Mouse (Mus musculus) embryonic fibroblast, embryonic 13.5 days (primary cell): ENCODE data around the gene Tmem184b. TPM values are rescaled to one million over a fixed set of nuclear protein-coding genes. Genes with fewer than 3 reads are reported as not detected.

Source experiments
- H3K27ac ChIP-seq: 2 replicates; pipeline ENCODE4 v1.5.1; 2012; ENCODE audit warnings: low read length, control low read depth, inconsistent platforms; ENCODE audit not compliant: insufficient read depth
- H3K4me1 ChIP-seq: 2 replicates; pipeline ENCODE4 v1.6.1; 2011; ENCODE audit warnings: low read length; ENCODE audit not compliant: control insufficient read depth, insufficient read depth
- H3K4me3 ChIP-seq: 2 replicates; pipeline ENCODE4 v1.5.1; 2011; ENCODE audit warnings: mild to moderate bottlenecking, control low read depth, low read length; ENCODE audit not compliant: insufficient read depth
- CTCF ChIP-seq: IDR thresholded peaks from 2 replicates; pipeline ENCODE4 v1.5.1; 2011; ENCODE audit warnings: mild to moderate bottlenecking, control low read depth, low read length, moderate library complexity, borderline replicate concordance; ENCODE audit not compliant: insufficient read depth
- POLR2A ChIP-seq: IDR thresholded peaks from 2 replicates; pipeline ENCODE4 v1.6.1; 2011; ENCODE audit warnings: low read depth, mild to moderate bottlenecking, control low read depth, low read length, moderate library complexity
- polyA plus RNA-seq: library from polyadenylated mRNA; stranded (reverse); fragments of >200 nt; gene quantifications from 2 replicates; pipeline ENCODE4 v1.2.4, GENCODE M21; 2011; ENCODE audit warnings: low read depth; ENCODE audit not compliant: missing spikeins, insufficient read length

The Tmem184b gene
- polyA plus RNA-seq, 1 experiment = 82.2 TPM

- H3K4me3 ChIP-seq = no peak overlapping the region
- H3K27ac ChIP-seq = no peak overlapping the region
- peaks cover 17% of the 10 kb centered on the region for H3K4me1 ChIP-seq
- no peak for TF ChIP-seq POLR2A
- no peak for TF ChIP-seq CTCF
Observed at GRCm38 (mm10) chr15:79390434-79390833, 12.9 kb downstream of the Tmem184b start.

- H3K4me1 ChIP-seq = peaks cover 17% of the 10 kb centered on the region
- TF ChIP-seq POLR2A (no peak), CTCF (no peak)
- H3K27ac ChIP-seq = no peak overlapping the region
- no peak overlapping the region for H3K4me3 ChIP-seq
Observed at GRCm38 (mm10) chr15:79388171-79388570, 15.2 kb downstream of the Tmem184b start.

DNA sequence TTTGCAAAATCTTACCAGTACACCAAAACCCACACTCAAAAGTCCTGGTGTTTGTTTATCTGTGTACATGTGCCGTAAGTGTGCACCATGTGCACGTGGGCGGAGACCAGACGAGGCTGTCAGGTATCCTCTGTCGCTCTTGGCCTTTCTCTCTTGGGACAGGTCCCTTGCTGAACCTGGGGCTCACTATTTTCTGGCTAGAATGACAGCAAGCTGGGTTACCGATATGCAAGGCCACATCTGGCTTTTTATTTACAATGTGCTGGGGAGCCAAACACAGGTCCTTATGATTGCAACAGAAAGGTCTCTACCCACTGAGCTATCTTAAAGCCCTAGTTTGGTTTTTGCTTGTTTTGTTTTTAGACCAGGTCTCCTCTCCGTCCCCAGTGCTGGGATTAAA, 15.8 kb downstream of the Tmem184b start:
- no peak overlapping the region for H3K4me3 ChIP-seq
- H3K4me1 ChIP-seq = peaks cover 17% of the 10 kb centered on the region
- H3K27ac ChIP-seq = no peak overlapping the region
- TF ChIP-seq CTCF (no peak), POLR2A (no peak)

GRCm38 (mm10) chr15:79387081-79387480, 16.3 kb downstream of the Tmem184b start:
- no peak for TF ChIP-seq POLR2A
- no peak for TF ChIP-seq CTCF
- H3K27ac ChIP-seq = no peak overlapping the region
- H3K4me1 ChIP-seq = peaks cover 13% of the 10 kb centered on the region
- H3K4me3 ChIP-seq = no peak overlapping the region

DNA sequence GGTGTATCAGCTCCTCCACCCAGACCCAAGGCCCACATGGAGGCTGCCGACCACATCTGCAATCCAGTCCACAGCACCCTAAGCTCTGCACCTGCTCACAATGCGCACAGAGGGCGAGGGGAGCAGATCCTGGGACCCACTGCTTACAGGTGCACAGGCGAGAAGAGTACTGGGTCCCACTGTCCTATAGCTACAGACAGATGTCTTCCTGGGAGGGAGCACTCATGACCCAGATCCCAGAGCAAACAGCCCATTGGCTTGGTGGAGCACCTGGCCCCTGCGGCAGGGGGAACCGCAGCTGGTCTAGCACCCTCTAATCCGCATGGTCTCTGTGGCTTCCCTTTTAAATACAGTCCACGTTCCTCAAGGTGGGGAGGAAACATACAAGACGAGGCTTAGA, 21.7 kb downstream of the Tmem184b start:
- Histone ChIP-seq H3K4me3 (no peak overlapping the region), H3K4me1 (no peaks in the 10 kb centered on the region), H3K27ac (no peak overlapping the region)
- TF ChIP-seq CTCF (no peak), POLR2A (no peak)

DNA sequence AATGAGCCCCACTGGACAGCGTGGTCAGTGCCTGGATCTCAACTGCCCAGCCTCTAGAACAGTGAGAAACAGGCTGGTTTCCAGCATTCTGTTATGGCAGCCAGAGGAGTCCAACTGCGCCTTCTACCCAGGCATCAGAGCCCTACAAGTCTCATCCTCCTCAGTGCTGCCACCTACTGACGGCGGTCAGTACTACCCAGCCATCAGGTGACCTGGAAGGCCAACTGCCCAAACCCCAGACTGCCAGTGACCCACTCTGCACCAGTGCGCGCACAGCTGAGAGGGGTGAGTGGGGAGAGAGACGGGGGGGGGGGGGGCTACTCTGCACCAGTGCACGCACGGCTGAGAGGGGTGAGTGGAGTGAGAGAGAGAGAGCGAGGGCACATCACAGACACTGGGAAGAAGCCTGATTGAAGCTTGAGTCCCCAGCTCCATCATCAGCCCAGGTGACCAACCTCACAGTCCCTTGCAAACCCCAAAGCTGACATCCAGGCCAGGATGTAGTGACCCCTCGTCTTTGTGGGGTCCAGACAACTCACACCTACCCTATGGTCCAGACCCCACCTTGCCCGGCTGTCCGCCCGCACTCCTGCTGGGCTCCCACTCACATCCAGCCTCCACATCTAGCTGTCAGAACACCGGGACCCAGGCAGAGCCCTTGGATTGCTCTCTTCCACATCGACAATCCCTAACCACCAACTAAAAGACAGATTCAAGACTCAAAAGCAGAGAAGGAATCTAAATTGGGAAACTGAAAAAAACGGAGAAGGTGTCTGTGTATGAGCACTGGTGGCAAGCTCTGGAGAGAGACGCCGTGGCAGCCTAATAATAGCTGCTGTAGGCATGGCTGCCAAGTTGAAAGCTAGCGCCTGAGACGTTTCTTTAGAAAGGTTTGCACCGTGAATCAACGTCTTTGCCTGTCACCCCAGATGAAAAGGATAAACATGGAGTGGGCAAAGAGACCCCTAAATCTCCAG, 22.6 kb downstream of the Tmem184b start:
- no peak overlapping the region for H3K27ac ChIP-seq
- H3K4me1 ChIP-seq = no peaks in the 10 kb centered on the region
- H3K4me3 ChIP-seq = no peak overlapping the region
- no peak for TF ChIP-seq POLR2A
- peak; percentile 78; the same call in 1 of the 2 replicates for TF ChIP-seq CTCF

DNA sequence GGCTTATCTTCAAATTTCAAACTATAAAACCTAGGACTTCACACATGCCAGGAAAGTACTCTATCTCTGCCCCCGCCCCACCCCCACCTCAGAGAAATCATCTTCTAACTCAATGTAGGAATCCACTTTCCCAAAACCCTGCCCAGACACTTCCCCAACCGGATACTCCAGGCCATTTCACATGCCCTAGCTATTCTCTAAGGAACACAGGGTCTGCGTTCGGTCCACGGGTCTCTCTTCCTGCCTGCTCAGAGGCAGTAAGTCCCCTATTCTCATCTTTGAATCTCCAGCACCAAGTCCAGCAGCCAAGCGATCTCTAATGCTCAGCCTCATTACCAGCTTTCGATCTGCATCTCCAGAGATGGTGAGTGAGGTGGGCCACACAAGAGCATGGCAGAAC, 23.7 kb downstream of the Tmem184b start:
- no peak for TF ChIP-seq POLR2A
- no peak for TF ChIP-seq CTCF
- H3K27ac ChIP-seq = no peak overlapping the region
- no peak overlapping the region for H3K4me3 ChIP-seq
- no peaks in the 10 kb centered on the region for H3K4me1 ChIP-seq

DNA sequence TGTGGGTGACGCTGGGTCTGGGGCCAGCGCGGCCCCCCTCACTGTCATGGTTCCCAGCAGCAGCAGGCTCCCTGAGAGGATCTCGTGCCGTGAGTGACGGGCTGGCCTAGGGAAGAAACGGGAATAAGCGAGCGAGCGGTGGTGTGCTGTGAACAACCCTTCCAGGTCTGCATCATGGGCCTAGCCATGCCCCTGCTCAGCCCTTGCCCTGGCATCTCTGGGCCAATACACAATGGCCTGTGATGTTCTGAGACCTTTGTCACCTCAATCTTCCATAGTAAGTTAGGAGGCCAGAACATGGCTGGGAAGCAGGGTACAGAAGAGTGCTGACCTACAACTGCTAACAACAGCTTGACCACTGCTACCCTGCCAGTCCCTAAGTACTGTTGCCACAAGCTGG, 24.8 kb downstream of the Tmem184b start:
- Histone ChIP-seq H3K4me1 (no peaks in the 10 kb centered on the region), H3K4me3 (no peak overlapping the region), H3K27ac (no peak overlapping the region)
- TF ChIP-seq POLR2A (no peak), CTCF (no peak)

DNA sequence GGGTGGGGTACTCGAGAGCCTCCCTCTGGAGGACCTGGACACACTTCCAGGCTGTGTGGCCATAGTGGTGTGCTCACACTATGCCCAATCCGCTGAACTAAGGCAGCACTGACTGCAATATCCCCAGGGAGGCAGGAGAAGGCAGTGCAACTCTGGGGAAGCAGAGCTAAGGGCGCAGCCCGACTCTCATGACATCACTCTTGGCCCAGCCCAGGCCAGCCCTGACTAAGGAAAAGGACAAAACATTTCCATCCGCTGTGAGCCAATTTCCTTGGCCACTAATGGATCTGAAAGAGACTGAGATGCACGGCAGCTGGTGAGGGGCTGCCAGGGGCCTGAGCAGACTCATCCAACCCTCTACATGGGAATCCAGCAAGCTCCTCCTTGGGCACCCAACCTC, 25.7 kb downstream of the Tmem184b start:
- H3K27ac ChIP-seq = no peak overlapping the region
- H3K4me1 ChIP-seq = no peaks in the 10 kb centered on the region
- TF ChIP-seq POLR2A (no peak), CTCF (peak; percentile 41; the same call in 1 of the 2 replicates)
- no peak overlapping the region for H3K4me3 ChIP-seq

DNA sequence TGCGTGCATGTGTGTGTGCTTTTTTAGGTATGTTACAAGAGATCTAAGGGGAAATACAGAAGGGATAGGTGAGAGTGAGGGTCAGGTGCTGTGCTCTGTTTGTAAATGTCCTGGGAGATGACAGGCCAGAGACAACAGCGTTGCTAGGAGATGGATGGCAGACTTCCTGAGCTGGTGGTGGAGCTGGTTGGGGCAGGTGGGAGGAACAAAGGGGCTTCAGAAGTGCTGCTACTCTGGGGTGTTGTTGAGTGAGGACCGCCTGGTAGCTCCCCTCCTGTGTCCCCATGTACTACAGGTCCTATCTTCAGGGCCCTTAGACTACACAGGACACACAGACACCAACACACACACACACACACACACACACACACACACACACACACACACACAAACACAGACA, 28.6 kb downstream of the Tmem184b start:
- Histone ChIP-seq H3K27ac (no peak overlapping the region), H3K4me3 (no peak overlapping the region), H3K4me1 (no peaks in the 10 kb centered on the region)
- TF ChIP-seq CTCF = no peak
- no peak for TF ChIP-seq POLR2A
